Mouse (Mus musculus): ENCODE results near the gene Olfr231. TPM values are rescaled to one million over a fixed set of nuclear protein-coding genes. Genes with fewer than 3 reads are reported as not detected.

The Olfr231 gene
- not detected in 2 replicates for total RNA-seq (2023)

DNA sequence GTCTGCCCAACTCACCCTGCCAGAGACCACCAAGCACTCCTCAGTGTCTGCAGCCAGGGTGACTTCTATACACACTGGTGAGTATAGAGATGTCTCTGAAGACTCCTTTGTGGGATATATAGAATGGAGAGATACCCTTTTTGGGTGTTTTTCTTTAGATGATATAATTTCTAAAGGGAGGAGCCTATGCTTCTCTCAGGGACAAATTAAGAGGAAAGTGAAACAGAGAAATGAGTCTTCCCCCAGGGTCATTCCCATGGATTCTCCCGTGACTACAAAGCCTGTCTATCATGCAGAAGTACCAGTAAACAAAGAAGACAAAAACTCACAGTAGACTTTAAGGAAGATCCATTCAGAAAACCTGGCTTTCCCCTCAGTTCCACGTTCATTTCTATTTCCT lies at the start of gene Olfr231:
TSS of gene Olfr231 (minus strand) at position 101 of the 400 bp plus-strand sequence.

DNA sequence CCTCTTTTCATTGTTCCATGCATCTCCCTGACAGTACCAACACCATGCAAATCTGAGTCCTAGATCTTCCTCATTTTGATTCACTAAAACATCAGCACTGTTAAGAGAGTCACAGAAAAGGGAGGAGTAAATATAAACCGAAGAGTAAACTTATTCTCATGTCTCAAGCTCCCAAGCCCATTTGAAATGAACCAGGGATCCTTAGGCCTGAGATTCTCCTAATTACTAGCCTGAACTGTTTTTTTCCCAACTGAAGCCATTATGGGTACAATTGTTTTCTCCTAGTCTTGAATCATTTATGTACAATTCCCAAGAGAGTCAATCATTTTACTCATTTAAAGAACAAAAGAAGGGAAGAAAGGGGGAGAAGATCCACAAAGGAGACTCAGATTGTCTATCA lies 34.4 kb upstream of the Olfr231 start, which contains the start of gene Olfr420:
TSS of gene Olfr420 (plus strand) at position 301 of the 400 bp plus-strand sequence.

GRCm38 (mm10) chr1:174131217-174131616 lies 10.3 kb upstream of the Olfr231 start, which contains the start of gene Olfr424:
Gene Olfr424, plus strand, starts transcription at chr1:174131517.

DNA sequence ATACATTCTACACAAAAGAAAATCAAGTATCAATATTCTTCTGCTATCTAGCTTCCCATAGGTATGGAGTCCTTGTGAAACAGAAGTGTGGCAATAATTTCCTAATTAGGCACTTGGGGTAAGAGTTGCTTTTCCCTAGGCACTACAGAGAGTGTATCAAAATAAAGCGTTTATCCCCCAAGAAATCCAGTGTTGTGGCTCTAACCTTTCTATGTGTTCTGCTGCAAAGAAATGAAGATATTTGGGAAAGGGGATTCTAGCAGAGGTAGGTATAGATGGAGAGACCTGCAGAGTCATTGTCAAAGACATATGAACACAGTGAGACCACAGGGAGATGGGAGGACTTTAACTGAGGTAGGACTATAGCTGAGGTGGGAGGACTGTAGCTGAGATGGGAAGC lies 24.4 kb downstream of the Olfr231 start, which contains the start of gene Olfr427:
TSS of gene Olfr427 (plus strand) at position 301 of the 400 bp plus-strand sequence.

DNA sequence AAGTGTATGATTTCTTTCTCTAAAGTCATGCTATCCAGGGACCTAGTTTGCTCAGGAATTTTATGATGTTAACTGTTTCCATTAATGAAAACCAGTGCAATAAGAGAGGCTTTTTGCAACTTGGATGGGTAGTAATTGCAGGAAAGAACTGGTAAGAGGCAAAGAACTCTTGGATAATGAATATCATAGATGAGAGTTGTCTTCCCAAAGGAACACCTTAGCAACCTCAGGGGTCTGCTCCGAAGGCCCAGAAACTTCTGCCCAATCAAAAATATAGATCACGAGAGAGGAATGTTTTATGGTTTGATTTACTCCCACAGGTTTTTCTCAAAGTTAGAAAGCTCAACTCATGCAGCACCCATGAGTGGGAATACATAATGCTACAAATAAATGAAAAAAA lies 36.9 kb downstream of the Olfr231 start, which contains the start of gene Olfr429:
TSS of gene Olfr429 (plus strand) at position 301 of the 400 bp plus-strand sequence.

DNA sequence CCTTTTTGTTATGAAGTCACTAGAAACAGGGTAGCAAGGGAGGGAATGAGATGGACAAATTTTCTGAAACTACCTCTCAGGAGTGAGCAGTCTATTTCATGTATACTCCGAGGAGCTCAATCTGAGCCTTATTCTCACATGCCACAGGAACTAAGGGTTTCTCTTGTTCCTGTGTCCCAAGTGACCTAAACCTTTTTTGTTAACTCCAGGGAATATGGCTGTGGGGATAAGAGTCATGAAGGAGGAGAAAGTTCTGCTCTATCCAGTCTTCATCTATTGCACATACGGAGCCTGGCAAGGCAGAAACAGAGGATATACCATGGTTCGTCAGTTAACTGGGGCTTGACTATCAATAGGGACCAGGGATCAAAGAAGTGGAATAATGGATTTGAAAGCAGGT lies 54.7 kb downstream of the Olfr231 start, which contains the start of gene Olfr430:
TSS of gene Olfr430 (plus strand) at position 301 of the 400 bp plus-strand sequence.

Other genes starting within 250 kb of the Olfr231 start
- gene Ifi211, start 208.1 kb downstream of the Olfr231 start, total RNA-seq (2023) = 7.9 and 12.3 TPM in 2 replicates
- 30.7 and 32.2 TPM in 2 replicates for gene Mndal, start 178.7 kb downstream of the Olfr231 start, total RNA-seq (2023)
- gene Ifi203, start 178.5 kb downstream of the Olfr231 start, total RNA-seq (2023) = 15.4 and 23.1 TPM in 2 replicates
- not detected in 2 replicates for gene Ifi202b, start 138.4 kb downstream of the Olfr231 start, total RNA-seq (2023)
- 2.4 and 6.3 TPM in 2 replicates for gene Ifi205, start 89.4 kb downstream of the Olfr231 start, total RNA-seq (2023)
- gene Olfr433, start 80.5 kb downstream of the Olfr231 start, total RNA-seq (2023) = not detected in 2 replicates
- gene Olfr432, start 72.0 kb downstream of the Olfr231 start, total RNA-seq (2023) = not detected in 2 replicates
- not detected in 2 replicates for gene Olfr430, start 54.6 kb downstream of the Olfr231 start, total RNA-seq (2023)
- gene Olfr429, start 36.8 kb downstream of the Olfr231 start, total RNA-seq (2023) = not detected in 2 replicates
- gene Olfr427, start 24.3 kb downstream of the Olfr231 start, total RNA-seq (2023) = not detected in 2 replicates
- gene Olfr424, start 10.4 kb upstream of the Olfr231 start, total RNA-seq (2023) = not detected in 2 replicates
- gene Olfr420, start 34.5 kb upstream of the Olfr231 start, total RNA-seq (2023) = not detected in 2 replicates
- 0.98 and 2.2 TPM in 2 replicates for gene Spta1, start 51.6 kb upstream of the Olfr231 start, total RNA-seq (2023)
- gene Olfr419, start 130.9 kb upstream of the Olfr231 start, total RNA-seq (2023) = not detected in 2 replicates
- not detected in 2 replicates for gene Mptx1, start 209.4 kb upstream of the Olfr231 start, total RNA-seq (2023)
- not detected in 2 replicates for gene Olfr417, start 244.0 kb upstream of the Olfr231 start, total RNA-seq (2023)

Measured in neutrophil, adult 65 days (primary cell).